Mouse (Mus musculus): ENCODE data around the gene Katnb1. TPM values are rescaled to one million over a fixed set of nuclear protein-coding genes. Genes with fewer than 3 reads are reported as not detected.

Katnb1 gene
- polyA plus RNA-seq, 1 experiment = 16.1 TPM

- no peaks in the 10 kb centered on the region for H3K9me3 ChIP-seq (replicated peaks; ENCODE audit: control insufficient read depth, insufficient read depth, low read length, poor library complexity, severe bottlenecking)
- peaks cover 11% of the 10 kb centered on the region for H3K4me1 ChIP-seq (ENCODE audit: control insufficient read depth, insufficient read depth, low read length)
- TF ChIP-seq EP300 (IDR thresholded peaks at IDR 0.05; ENCODE audit: insufficient read depth, low read depth, low read length) (peak; percentile 91), POLR2A (IDR thresholded peaks at IDR 0.05; ENCODE audit: insufficient read depth, low read length) (no peak)
- peak overlapping the region; percentile 53 for H3K4me3 ChIP-seq (ENCODE audit: low read depth, low read length)
- no peaks in the 10 kb centered on the region for H3K27me3 ChIP-seq (ENCODE audit: control insufficient read depth, insufficient read depth, low read length, poor library complexity, severe bottlenecking)
- H3K36me3 ChIP-seq (ENCODE audit: control insufficient read depth, insufficient read depth, low read length, poor library complexity, severe bottlenecking) = no peaks in the 10 kb centered on the region
- peak overlapping the region; percentile 88 for H3K27ac ChIP-seq (ENCODE audit: insufficient read depth, low read length)
- peak overlapping the region; percentile 91 for H3K9ac ChIP-seq (ENCODE audit: low read depth, poor library complexity, severe bottlenecking)
Observed at GRCm38 (mm10) chr8:95142985-95143804, 62.2 kb downstream of the Katnb1 start.

DNA sequence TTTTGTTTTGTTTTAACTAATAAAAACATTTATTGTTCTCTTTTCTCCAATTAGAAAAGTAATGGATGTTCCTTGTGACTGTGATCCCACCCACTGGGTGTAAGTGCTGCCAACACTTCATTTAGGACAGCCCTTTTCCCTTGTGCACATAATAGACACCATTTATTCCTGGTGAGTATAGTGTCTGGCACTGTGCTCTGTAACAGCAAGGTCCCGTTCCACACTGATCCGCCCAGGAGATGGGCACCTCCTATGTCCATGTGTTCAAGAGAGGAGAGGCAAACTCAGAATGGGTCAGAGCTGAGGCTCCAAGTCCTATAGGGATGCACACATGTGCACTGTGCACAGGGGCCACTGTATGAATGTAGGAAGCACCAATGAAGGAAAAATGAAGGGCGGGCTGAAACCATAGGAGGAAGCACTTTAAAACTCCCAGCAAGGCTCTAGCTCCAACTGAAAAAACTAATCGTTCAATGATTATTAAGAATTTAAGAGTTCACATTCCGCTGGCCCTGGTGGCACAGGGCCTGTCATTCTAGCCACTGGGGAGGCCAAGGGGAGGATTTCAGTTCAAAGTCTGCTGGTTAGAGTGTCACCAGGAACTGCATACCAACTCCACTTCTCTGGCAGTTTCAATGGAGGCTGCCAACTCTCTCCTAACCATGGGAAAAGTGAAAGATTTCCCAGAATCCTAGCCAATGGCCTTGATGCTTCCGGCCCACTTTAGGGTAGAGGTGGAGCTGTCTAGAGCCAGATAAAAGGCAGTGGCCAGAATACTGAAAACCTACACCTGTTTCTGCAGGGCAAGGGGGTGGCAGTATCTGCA, 63.0 kb downstream of the Katnb1 start:
- Histone ChIP-seq H3K4me3 (ENCODE audit: low read depth, low read length) (no peak overlapping the region), H3K9me3 (replicated peaks; ENCODE audit: control insufficient read depth, insufficient read depth, low read length, poor library complexity, severe bottlenecking) (no peaks in the 10 kb centered on the region), H3K27ac (ENCODE audit: insufficient read depth, low read length) (peak overlapping the region; percentile 70), H3K9ac (ENCODE audit: low read depth, poor library complexity, severe bottlenecking) (no peak overlapping the region), H3K4me1 (ENCODE audit: control insufficient read depth, insufficient read depth, low read length) (peaks cover 11% of the 10 kb centered on the region), H3K27me3 (ENCODE audit: control insufficient read depth, insufficient read depth, low read length, poor library complexity, severe bottlenecking) (no peaks in the 10 kb centered on the region), H3K36me3 (ENCODE audit: control insufficient read depth, insufficient read depth, low read length, poor library complexity, severe bottlenecking) (no peaks in the 10 kb centered on the region)
- TF ChIP-seq CTCF (IDR thresholded peaks at IDR 0.05; ENCODE audit: low read depth, low read length) = no peak
- TF ChIP-seq EP300 (IDR thresholded peaks at IDR 0.05; ENCODE audit: insufficient read depth, low read depth, low read length) = no peak
- no peak for TF ChIP-seq POLR2A (IDR thresholded peaks at IDR 0.05; ENCODE audit: insufficient read depth, low read length)

GRCm38 (mm10) chr8:95144631-95145015, 63.6 kb downstream of the Katnb1 start:
- no peak overlapping the region for H3K9ac ChIP-seq (ENCODE audit: low read depth, poor library complexity, severe bottlenecking)
- no peaks in the 10 kb centered on the region for H3K36me3 ChIP-seq (ENCODE audit: control insufficient read depth, insufficient read depth, low read length, poor library complexity, severe bottlenecking)
- no peaks in the 10 kb centered on the region for H3K27me3 ChIP-seq (ENCODE audit: control insufficient read depth, insufficient read depth, low read length, poor library complexity, severe bottlenecking)
- H3K4me3 ChIP-seq (ENCODE audit: low read depth, low read length) = no peak overlapping the region
- H3K9me3 ChIP-seq (replicated peaks; ENCODE audit: control insufficient read depth, insufficient read depth, low read length, poor library complexity, severe bottlenecking) = no peaks in the 10 kb centered on the region
- H3K4me1 ChIP-seq (ENCODE audit: control insufficient read depth, insufficient read depth, low read length) = peaks cover 11% of the 10 kb centered on the region
- TF ChIP-seq EP300 (IDR thresholded peaks at IDR 0.05; ENCODE audit: insufficient read depth, low read depth, low read length) (no peak), CTCF (IDR thresholded peaks at IDR 0.05; ENCODE audit: low read depth, low read length) (no peak), POLR2A (IDR thresholded peaks at IDR 0.05; ENCODE audit: insufficient read depth, low read length) (no peak)
- 0 out of 2 replicates have a peak overlapping the region, but pooled peaks have one; percentile 70 for H3K27ac ChIP-seq (ENCODE audit: insufficient read depth, low read length)

- H3K36me3 ChIP-seq (ENCODE audit: control insufficient read depth, insufficient read depth, low read length, poor library complexity, severe bottlenecking) = no peaks in the 10 kb centered on the region
- no peak for TF ChIP-seq EP300 (IDR thresholded peaks at IDR 0.05; ENCODE audit: insufficient read depth, low read depth, low read length)
- no peak for TF ChIP-seq POLR2A (IDR thresholded peaks at IDR 0.05; ENCODE audit: insufficient read depth, low read length)
- no peak for TF ChIP-seq CTCF (IDR thresholded peaks at IDR 0.05; ENCODE audit: low read depth, low read length)
- H3K9me3 ChIP-seq (replicated peaks; ENCODE audit: control insufficient read depth, insufficient read depth, low read length, poor library complexity, severe bottlenecking) = no peaks in the 10 kb centered on the region
- peaks cover 7% of the 10 kb centered on the region for H3K4me1 ChIP-seq (ENCODE audit: control insufficient read depth, insufficient read depth, low read length)
- no peak overlapping the region for H3K4me3 ChIP-seq (ENCODE audit: low read depth, low read length)
- H3K27me3 ChIP-seq (ENCODE audit: control insufficient read depth, insufficient read depth, low read length, poor library complexity, severe bottlenecking) = no peaks in the 10 kb centered on the region
- no peak overlapping the region for H3K27ac ChIP-seq (ENCODE audit: insufficient read depth, low read length)
- H3K9ac ChIP-seq (ENCODE audit: low read depth, poor library complexity, severe bottlenecking) = no peak overlapping the region
Observed at GRCm38 (mm10) chr8:95146044-95146745, 65.2 kb downstream of the Katnb1 start.

GRCm38 (mm10) chr8:95146846-95147245, 65.9 kb downstream of the Katnb1 start:
- Histone ChIP-seq H3K9me3 (replicated peaks; ENCODE audit: control insufficient read depth, insufficient read depth, low read length, poor library complexity, severe bottlenecking) (no peaks in the 10 kb centered on the region), H3K9ac (ENCODE audit: low read depth, poor library complexity, severe bottlenecking) (no peak overlapping the region), H3K36me3 (ENCODE audit: control insufficient read depth, insufficient read depth, low read length, poor library complexity, severe bottlenecking) (no peaks in the 10 kb centered on the region), H3K27ac (ENCODE audit: insufficient read depth, low read length) (no peak overlapping the region), H3K4me1 (ENCODE audit: control insufficient read depth, insufficient read depth, low read length) (peaks cover 7% of the 10 kb centered on the region), H3K27me3 (ENCODE audit: control insufficient read depth, insufficient read depth, low read length, poor library complexity, severe bottlenecking) (no peaks in the 10 kb centered on the region), H3K4me3 (ENCODE audit: low read depth, low read length) (no peak overlapping the region)
- TF ChIP-seq EP300 (IDR thresholded peaks at IDR 0.05; ENCODE audit: insufficient read depth, low read depth, low read length) = no peak
- TF ChIP-seq CTCF (IDR thresholded peaks at IDR 0.05; ENCODE audit: low read depth, low read length) = peak; percentile 25
